Mouse (Mus musculus): ENCODE results near the gene Nmnat3. TPM values are rescaled to one million over a fixed set of nuclear protein-coding genes. Genes with fewer than 3 reads are reported as not detected.
"Not testable (repeated sequence)": the region's sequence is repeated elsewhere in the genome, so short reads cannot be mapped to it uniquely, and the experiment has no call there.

Gene Nmnat3
- polyA plus RNA-seq (2014; fragmentation: Nextera tagmentation; extraction: Ambion mirVana): 10.0 and 11.2 TPM in 2 replicates

GRCm38 (mm10) chr9:98287135-98287534, at the start of gene Nmnat3:
Nmnat3 (plus strand) TSS chr9:98287435.
- WGBS: 69% methylated on average over 6 of the region's 6 CpGs
- H3K9me3 ChIP-seq (ENCODE audit: control insufficient read depth, low read length); H3K27ac ChIP-seq (replicated peaks in 1 of 2; ENCODE audit: control insufficient read depth in 1 of 2, insufficient read depth in 1 of 2, low read depth in 2 of 2, low read length in 2 of 2); H3K4me2 ChIP-seq (ENCODE audit: low read length); H3K27me3 ChIP-seq (ENCODE audit: control insufficient read depth, insufficient read depth, low read length); H3K4me3 ChIP-seq (ENCODE audit: control insufficient read depth in 1 of 2, insufficient read depth in 1 of 2, low read depth in 1 of 2, low read length in 2 of 2); H3K9ac ChIP-seq (ENCODE audit: low read length); ATAC-seq (ENCODE audit: insufficient number of reproducible peaks, insufficient read depth, low FRiP score, low read depth); H3K36me3 ChIP-seq (ENCODE audit: control insufficient read depth, insufficient read depth, low read length); H3K4me1 ChIP-seq (ENCODE audit: control insufficient read depth in 2 of 2, insufficient read depth in 2 of 2, low read length in 2 of 2): not testable (repeated sequence)

- Histone ChIP-seq H3K4me3 (ENCODE audit: control insufficient read depth in 1 of 2, insufficient read depth in 1 of 2, low read depth in 1 of 2, low read length in 2 of 2) (no peak overlapping the region), H3K4me1 (ENCODE audit: control insufficient read depth in 2 of 2, insufficient read depth in 2 of 2, low read length in 2 of 2) (no peaks in the 10 kb centered on the region), H3K9ac (ENCODE audit: low read length) (no peak overlapping the region), H3K4me2 (ENCODE audit: low read length) (no peak overlapping the region), H3K36me3 (ENCODE audit: control insufficient read depth, insufficient read depth, low read length) (no peaks in the 10 kb centered on the region), H3K27ac (replicated peaks in 1 of 2; ENCODE audit: control insufficient read depth in 1 of 2, insufficient read depth in 1 of 2, low read depth in 2 of 2, low read length in 2 of 2) (no peak overlapping the region), H3K9me3 (ENCODE audit: control insufficient read depth, low read length) (no peaks in the 10 kb centered on the region), H3K27me3 (ENCODE audit: control insufficient read depth, insufficient read depth, low read length) (no peaks in the 10 kb centered on the region)
- no peak for ATAC-seq (ENCODE audit: insufficient number of reproducible peaks, insufficient read depth, low FRiP score, low read depth)
- WGBS: 58% methylated on average over 2 of the region's 2 CpGs
These were observed 43.8 kb upstream of the Nmnat3 start for GRCm38 (mm10) chr9:98243481-98243880.

DNA sequence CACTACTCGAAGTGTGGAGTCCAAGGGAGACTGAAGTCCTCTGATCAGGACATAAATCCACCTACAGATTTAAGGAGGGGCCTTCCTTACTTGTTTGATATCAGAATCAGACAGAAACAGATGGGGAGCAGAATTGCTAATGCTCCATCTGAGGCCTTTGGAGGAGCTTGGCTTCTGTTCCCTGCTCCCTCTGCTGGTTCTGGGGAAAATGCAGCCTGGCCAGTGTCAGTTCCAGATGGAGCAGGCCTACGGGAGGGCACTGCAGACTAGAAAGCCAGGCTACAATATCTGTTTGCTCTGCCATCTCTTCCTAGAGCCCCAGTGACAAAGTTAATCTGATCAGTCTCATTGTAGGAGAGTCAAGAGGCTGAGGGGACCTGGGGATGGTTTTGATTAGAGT, 43.0 kb upstream of the Nmnat3 start:
- Histone ChIP-seq H3K9me3 (ENCODE audit: control insufficient read depth, low read length) (no peaks in the 10 kb centered on the region), H3K27me3 (ENCODE audit: control insufficient read depth, insufficient read depth, low read length) (no peaks in the 10 kb centered on the region), H3K4me3 (ENCODE audit: control insufficient read depth in 1 of 2, insufficient read depth in 1 of 2, low read depth in 1 of 2, low read length in 2 of 2) (no peak overlapping the region), H3K4me2 (ENCODE audit: low read length) (no peak overlapping the region), H3K4me1 (ENCODE audit: control insufficient read depth in 2 of 2, insufficient read depth in 2 of 2, low read length in 2 of 2) (no peaks in the 10 kb centered on the region), H3K36me3 (ENCODE audit: control insufficient read depth, insufficient read depth, low read length) (no peaks in the 10 kb centered on the region), H3K9ac (ENCODE audit: low read length) (no peak overlapping the region), H3K27ac (replicated peaks in 1 of 2; ENCODE audit: control insufficient read depth in 1 of 2, insufficient read depth in 1 of 2, low read depth in 2 of 2, low read length in 2 of 2) (no peak overlapping the region)
- WGBS: 51% methylated on average over 2 of the region's 2 CpGs
- no peak for ATAC-seq (ENCODE audit: insufficient number of reproducible peaks, insufficient read depth, low FRiP score, low read depth)

DNA sequence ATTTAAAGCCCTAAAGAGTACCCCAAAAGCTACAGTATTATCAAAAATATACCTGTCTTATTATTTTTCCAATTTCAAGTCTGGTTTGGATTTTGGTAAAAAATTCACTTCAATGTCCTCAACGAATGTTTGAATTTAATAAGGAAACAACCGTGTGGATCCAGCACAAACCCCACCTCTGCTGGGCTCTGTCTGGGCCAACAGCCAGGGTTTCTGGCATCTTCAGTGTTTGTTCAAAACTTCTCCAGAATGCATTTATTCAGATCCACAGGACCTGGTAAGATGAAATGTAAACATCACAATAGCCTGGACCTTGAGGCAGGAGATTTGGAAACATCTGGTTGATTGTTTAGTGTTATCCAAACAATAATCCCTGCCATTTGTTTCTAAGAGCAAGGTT, 42.0 kb upstream of the Nmnat3 start:
- H3K9ac ChIP-seq (ENCODE audit: low read length): no peak overlapping the region
- H3K36me3 ChIP-seq (ENCODE audit: control insufficient read depth, insufficient read depth, low read length): no peaks in the 10 kb centered on the region
- no peaks in the 10 kb centered on the region for H3K9me3 ChIP-seq (ENCODE audit: control insufficient read depth, low read length)
- H3K27me3 ChIP-seq (ENCODE audit: control insufficient read depth, insufficient read depth, low read length): no peaks in the 10 kb centered on the region
- 66% methylated on average over 2 of the region's 2 CpGs for WGBS
- no peak overlapping the region for H3K27ac ChIP-seq (replicated peaks in 1 of 2; ENCODE audit: control insufficient read depth in 1 of 2, insufficient read depth in 1 of 2, low read depth in 2 of 2, low read length in 2 of 2)
- no peak overlapping the region for H3K4me3 ChIP-seq (ENCODE audit: control insufficient read depth in 1 of 2, insufficient read depth in 1 of 2, low read depth in 1 of 2, low read length in 2 of 2)
- no peak for ATAC-seq (ENCODE audit: insufficient number of reproducible peaks, insufficient read depth, low FRiP score, low read depth)
- H3K4me1 ChIP-seq (ENCODE audit: control insufficient read depth in 2 of 2, insufficient read depth in 2 of 2, low read length in 2 of 2): no peaks in the 10 kb centered on the region
- H3K4me2 ChIP-seq (ENCODE audit: low read length): no peak overlapping the region

GRCm38 (mm10) chr9:98246351-98246750, 40.9 kb upstream of the Nmnat3 start:
- Histone ChIP-seq H3K9me3 (ENCODE audit: control insufficient read depth, low read length) (no peaks in the 10 kb centered on the region), H3K4me3 (ENCODE audit: control insufficient read depth in 1 of 2, insufficient read depth in 1 of 2, low read depth in 1 of 2, low read length in 2 of 2) (no peak overlapping the region), H3K9ac (ENCODE audit: low read length) (no peak overlapping the region), H3K27me3 (ENCODE audit: control insufficient read depth, insufficient read depth, low read length) (no peaks in the 10 kb centered on the region), H3K36me3 (ENCODE audit: control insufficient read depth, insufficient read depth, low read length) (no peaks in the 10 kb centered on the region), H3K4me1 (ENCODE audit: control insufficient read depth in 2 of 2, insufficient read depth in 2 of 2, low read length in 2 of 2) (no peaks in the 10 kb centered on the region), H3K4me2 (ENCODE audit: low read length) (no peak overlapping the region), H3K27ac (replicated peaks in 1 of 2; ENCODE audit: control insufficient read depth in 1 of 2, insufficient read depth in 1 of 2, low read depth in 2 of 2, low read length in 2 of 2) (no peak overlapping the region)
- no peak for ATAC-seq (ENCODE audit: insufficient number of reproducible peaks, insufficient read depth, low FRiP score, low read depth)
- WGBS: 70% methylated on average over 1 of the region's 1 CpGs

DNA sequence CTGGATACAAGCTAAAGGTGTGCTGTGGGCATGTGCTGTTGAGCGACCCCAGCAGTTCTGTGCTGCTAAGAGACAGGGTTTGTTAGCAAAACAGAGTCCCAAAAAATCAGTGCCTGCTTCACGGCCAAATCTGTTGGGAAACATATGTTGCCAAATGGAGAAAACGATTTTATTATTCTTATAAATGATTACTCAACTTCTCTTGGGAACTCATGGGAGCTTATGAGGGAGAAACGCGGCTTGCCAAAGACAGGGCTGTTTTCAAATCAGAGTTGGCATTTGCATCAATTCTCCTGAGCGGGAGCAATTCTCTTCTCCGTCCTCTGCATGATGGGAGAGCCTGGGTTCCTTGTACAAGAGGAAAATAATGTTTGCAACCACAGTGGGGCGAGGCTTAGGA, 27.0 kb upstream of the Nmnat3 start:
- no peaks in the 10 kb centered on the region for H3K27me3 ChIP-seq (ENCODE audit: control insufficient read depth, insufficient read depth, low read length)
- WGBS: 72% methylated on average over 8 of the region's 8 CpGs
- no peak overlapping the region for H3K4me2 ChIP-seq (ENCODE audit: low read length)
- no peaks in the 10 kb centered on the region for H3K4me1 ChIP-seq (ENCODE audit: control insufficient read depth in 2 of 2, insufficient read depth in 2 of 2, low read length in 2 of 2)
- H3K4me3 ChIP-seq (ENCODE audit: control insufficient read depth in 1 of 2, insufficient read depth in 1 of 2, low read depth in 1 of 2, low read length in 2 of 2): no peak overlapping the region
- no peak for ATAC-seq (ENCODE audit: insufficient number of reproducible peaks, insufficient read depth, low FRiP score, low read depth)
- H3K9me3 ChIP-seq (ENCODE audit: control insufficient read depth, low read length): no peaks in the 10 kb centered on the region
- H3K9ac ChIP-seq (ENCODE audit: low read length): no peak overlapping the region
- no peak overlapping the region for H3K27ac ChIP-seq (replicated peaks in 1 of 2; ENCODE audit: control insufficient read depth in 1 of 2, insufficient read depth in 1 of 2, low read depth in 2 of 2, low read length in 2 of 2)
- H3K36me3 ChIP-seq (ENCODE audit: control insufficient read depth, insufficient read depth, low read length): no peaks in the 10 kb centered on the region

DNA sequence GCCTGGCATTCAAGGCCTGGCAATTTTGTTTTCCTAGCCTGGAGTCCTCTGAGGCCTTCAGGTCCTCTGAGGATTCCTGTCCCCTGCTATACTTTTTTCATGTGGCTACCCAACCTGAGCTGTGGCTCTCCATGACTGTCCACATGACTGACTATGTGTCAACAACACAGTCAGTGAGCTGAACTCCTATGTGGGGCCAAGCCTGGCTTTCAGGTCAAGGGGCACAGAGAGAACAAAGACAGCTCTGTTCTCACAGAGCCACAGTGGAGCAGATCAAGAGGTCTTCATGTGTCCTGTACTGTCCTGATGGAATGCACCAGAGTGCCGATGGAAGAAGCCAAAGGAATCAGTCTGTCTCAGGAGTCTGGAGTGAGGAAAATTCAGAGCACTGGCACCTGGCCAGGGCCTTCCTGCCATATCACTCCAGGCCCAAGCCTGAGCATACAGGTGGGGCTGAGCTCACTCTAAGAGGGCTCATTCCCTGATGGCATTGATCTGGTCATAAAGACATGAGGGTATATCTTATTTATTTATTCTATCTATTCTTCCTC, 25.7 kb upstream of the Nmnat3 start:
- Histone ChIP-seq H3K4me2 (ENCODE audit: low read length) (no peak overlapping the region), H3K27me3 (ENCODE audit: control insufficient read depth, insufficient read depth, low read length) (no peaks in the 10 kb centered on the region), H3K9ac (ENCODE audit: low read length) (no peak overlapping the region), H3K9me3 (ENCODE audit: control insufficient read depth, low read length) (no peaks in the 10 kb centered on the region), H3K27ac (replicated peaks in 1 of 2; ENCODE audit: control insufficient read depth in 1 of 2, insufficient read depth in 1 of 2, low read depth in 2 of 2, low read length in 2 of 2) (no peak overlapping the region), H3K4me1 (ENCODE audit: control insufficient read depth in 2 of 2, insufficient read depth in 2 of 2, low read length in 2 of 2) (no peaks in the 10 kb centered on the region), H3K4me3 (ENCODE audit: control insufficient read depth in 1 of 2, insufficient read depth in 1 of 2, low read depth in 1 of 2, low read length in 2 of 2) (no peak overlapping the region), H3K36me3 (ENCODE audit: control insufficient read depth, insufficient read depth, low read length) (no peaks in the 10 kb centered on the region)
- ATAC-seq (ENCODE audit: insufficient number of reproducible peaks, insufficient read depth, low FRiP score, low read depth): no peak
- WGBS: 60% methylated on average over 1 of the region's 1 CpGs

- H3K4me1 ChIP-seq (ENCODE audit: control insufficient read depth in 2 of 2, insufficient read depth in 2 of 2, low read length in 2 of 2): no peaks in the 10 kb centered on the region
- H3K27me3 ChIP-seq (ENCODE audit: control insufficient read depth, insufficient read depth, low read length): no peaks in the 10 kb centered on the region
- no peaks in the 10 kb centered on the region for H3K36me3 ChIP-seq (ENCODE audit: control insufficient read depth, insufficient read depth, low read length)
- no peak overlapping the region for H3K4me2 ChIP-seq (ENCODE audit: low read length)
- H3K9ac ChIP-seq (ENCODE audit: low read length): no peak overlapping the region
- 71% methylated on average over 5 of the region's 5 CpGs for WGBS
- ATAC-seq (ENCODE audit: insufficient number of reproducible peaks, insufficient read depth, low FRiP score, low read depth): no peak
- no peak overlapping the region for H3K4me3 ChIP-seq (ENCODE audit: control insufficient read depth in 1 of 2, insufficient read depth in 1 of 2, low read depth in 1 of 2, low read length in 2 of 2)
- no peaks in the 10 kb centered on the region for H3K9me3 ChIP-seq (ENCODE audit: control insufficient read depth, low read length)
- H3K27ac ChIP-seq (replicated peaks in 1 of 2; ENCODE audit: control insufficient read depth in 1 of 2, insufficient read depth in 1 of 2, low read depth in 2 of 2, low read length in 2 of 2): no peak overlapping the region
These were observed 22.3 kb upstream of the Nmnat3 start for GRCm38 (mm10) chr9:98264916-98265315.
